Mouse (Mus musculus) c-Kit-positive CD71-negative TER-119-negative erythroid progenitor cells, embryonic 14.5 days (primary cell): ENCODE results near the gene Vwa7.

Source experiments
- DNase-seq: peaks from one replicate; pipeline ENCODE4 v3.0.0-alpha.2; 2013; ENCODE audit warnings: low read depth

Vwa7 gene

DNA sequence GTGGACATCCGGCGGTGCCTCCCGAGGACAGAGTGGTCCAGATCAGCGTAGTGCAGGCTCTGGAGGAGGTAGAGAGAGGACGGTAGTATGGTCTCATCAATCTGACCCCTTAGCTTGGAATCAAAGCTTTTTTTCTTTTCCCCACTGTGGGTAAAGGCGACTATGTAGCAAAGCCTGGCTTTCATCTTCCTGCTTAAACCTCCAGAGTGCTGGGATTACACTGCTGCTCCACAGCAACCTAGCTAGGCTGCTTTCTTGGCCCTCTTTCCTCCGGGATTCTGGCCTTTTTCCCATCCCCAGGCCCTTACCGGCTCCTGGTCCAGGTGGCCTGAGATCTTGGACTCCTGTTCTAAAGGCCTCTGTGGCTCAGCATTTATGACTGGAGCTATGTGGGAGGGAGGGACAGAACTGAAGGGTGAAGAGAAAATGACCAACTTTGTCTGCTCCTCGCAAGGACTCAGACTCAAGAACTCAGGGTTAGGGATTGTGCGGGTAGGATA lies 48.0 kb downstream of the Vwa7 start:
- no peak for DNase-seq

DNA sequence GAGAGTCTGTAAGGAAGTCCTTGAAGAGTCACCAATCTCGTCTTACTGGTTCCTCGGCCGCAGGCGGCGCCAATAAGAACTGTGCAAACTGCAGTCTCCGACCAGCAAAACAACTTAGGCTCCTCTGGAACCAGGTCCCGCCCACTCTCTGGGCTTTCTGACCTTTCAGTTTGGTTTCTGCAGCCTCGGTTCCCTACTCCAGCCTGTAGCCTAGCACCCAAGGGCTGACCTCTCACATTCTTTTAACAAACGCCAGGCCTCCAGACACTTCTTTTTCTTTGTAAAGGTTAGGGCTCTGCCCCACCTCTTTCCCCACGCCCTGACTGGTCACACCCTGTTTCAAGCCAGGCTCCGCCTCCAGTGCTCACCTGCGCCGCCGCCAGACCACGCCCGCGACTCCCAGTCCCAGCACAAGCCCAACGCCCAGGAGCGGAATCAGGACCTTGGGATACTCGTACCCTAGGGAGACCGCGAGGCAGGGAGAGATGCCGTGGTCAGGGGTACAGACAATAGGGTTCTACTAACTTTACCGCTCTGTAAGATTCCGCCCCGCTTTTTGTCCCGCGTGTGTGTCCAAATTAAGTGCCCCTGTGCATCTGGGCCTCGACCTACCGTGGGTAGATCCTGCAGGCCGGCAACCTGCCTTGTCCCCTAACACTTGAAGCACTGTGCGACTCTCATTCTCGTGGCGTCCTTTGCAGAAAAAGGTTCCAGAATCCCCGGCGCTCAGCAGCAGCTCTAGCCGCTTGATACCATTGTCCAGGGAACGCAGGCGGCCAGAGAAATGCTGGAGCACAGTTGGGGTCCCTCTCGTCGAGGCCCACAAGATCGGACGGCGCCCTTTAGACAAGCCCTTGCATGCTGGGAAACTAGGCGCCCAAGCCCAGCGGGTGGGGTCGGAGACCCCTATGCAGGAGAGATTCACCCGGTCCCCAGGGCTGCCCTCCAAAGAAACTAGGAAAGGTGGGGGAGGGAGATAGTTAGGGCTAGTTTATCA lies 48.9 kb downstream of the Vwa7 start, which contains the start of gene Ly6g6c:
TSS of gene Ly6g6c (plus strand) at position 438 of the 997 bp plus-strand sequence.
- no peak for DNase-seq

DNA sequence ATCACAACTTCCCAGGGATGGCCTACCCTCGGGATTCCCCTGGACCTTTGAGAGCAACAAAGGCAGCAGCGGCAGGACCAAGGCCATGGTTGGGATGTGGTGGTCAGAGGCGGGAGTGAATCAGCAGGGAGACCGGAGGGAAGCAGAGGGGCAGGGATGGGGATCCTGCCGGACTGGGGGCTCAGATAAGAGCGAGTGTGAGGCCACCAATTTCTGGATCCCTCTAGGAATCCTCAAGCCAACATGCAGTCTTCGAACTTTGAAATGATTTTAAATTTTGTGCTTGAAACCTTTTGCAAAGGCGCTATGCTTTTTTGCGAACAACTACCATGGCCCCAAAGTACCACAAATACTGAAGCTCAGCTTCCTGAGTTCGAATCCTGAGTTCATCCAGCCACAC lies 49.7 kb downstream of the Vwa7 start, which contains the start of gene Mpig6b:
TSS of gene Mpig6b (minus strand) at position 101 of the 400 bp plus-strand sequence.
- no peak for DNase-seq

DNA sequence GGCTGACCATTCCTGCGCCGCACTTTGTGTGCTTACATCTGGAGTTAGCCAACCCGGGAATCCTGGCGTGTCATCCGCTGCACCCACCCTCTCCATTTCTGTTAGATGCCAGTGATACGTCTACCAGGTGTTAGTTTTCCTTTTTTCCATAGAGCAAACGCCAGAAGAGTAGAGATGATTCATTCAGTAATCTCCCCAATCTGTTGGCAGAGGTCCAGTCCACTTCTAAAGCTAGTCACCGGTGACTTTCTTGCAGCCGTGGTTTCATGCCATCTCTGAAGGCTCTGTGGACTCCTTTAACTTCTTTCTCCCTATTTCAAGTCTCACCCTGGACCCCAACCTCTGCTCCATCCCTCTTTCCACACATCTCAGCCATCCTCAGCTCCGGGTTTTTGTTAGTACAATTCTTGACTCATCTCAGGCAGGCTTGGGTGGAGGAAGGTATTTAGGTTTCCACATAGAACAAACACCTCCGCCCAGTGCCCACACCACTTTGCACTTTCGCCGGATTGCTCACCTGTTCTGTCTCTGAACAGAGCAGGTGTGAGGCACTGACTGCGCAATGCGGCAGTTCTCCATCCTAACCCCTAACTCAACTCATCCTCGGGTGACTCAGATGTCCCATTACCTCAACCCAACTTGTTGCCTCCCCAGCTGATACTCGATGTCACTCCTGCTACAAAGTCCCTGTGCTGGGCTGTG lies 52.0 kb downstream of the Vwa7 start:
- DNase-seq: no peak

DNA sequence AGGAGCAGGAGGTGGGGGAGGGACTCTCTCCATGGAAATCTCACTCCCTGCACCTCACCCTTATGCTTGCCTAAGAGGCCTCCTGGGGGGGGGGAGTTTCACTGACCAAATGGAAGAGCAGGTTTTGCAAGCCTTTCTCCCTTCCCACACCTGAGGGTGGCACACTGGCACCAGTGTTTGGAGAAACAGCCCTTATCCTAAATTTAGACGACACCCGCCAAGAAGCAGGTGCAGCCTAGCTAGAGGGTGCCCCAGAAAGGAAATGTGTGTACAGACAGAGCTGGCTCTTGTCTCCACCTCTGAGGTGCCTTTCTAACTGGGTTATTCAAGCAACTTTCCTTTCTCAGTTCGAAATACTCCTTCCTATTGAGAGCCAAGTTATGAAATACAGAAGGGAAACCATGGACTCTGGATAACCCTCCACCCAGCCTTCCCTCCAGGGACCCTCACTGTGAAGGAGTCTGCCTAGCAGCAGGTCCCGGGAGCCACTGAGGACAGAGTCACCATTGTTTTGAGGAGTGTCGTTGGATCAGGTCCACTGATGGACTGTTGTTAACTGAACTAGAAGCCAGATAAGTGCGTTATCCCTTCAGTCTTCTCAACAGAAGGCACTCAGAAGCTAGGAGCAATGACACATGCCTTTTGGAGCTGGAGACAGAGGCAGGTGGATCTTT lies 54.3 kb downstream of the Vwa7 start:
- DNase-seq: no peak

DNA sequence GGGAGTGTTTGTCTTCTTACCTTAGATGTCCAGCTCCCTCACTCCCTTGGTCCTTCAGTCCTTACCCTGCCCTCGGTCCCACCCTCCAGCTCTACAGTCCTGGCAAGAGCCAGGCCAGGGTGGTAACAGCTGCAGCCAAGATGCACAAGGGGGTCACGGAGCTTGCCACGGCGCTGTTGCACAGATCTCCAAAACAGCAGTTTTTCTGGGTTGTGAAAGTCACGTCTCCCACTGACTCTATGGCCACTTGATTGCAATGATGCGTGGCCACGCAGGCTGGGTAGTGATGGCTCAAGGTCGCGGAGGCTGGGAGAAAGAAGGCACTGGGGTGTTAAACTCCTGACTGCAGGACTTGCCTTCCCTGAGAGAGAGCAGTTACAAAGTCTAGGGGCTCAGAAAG lies 55.1 kb downstream of the Vwa7 start:
- no peak for DNase-seq

DNA sequence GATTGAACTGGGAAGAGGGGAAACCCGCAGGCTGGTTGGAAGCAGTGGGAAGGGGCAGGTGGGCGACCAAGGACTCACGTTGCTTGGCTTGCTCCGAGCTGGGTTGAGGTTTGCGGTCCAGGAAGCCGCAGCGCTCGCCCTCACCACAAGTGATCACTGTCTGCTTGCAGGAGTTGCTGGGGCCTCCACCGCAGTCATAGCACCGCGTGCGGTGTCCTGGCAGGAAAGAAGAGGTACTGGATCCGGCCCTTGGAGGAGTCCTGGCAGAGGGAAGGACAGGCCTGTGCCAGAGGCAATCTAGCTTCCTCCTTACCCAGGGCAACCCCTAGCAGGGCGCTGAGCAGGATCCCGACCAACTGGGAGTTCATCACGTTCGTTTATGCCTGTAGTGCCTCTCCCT lies 57.7 kb downstream of the Vwa7 start:
- DNase-seq: no peak
